Mouse (Mus musculus): ENCODE measurements around the gene Smad3. TPM values are rescaled to one million over a fixed set of nuclear protein-coding genes. Genes with fewer than 3 reads are reported as not detected.

Gene Smad3
- total RNA-seq, 1 experiment from 2014 or later = 43.1 TPM

DNA sequence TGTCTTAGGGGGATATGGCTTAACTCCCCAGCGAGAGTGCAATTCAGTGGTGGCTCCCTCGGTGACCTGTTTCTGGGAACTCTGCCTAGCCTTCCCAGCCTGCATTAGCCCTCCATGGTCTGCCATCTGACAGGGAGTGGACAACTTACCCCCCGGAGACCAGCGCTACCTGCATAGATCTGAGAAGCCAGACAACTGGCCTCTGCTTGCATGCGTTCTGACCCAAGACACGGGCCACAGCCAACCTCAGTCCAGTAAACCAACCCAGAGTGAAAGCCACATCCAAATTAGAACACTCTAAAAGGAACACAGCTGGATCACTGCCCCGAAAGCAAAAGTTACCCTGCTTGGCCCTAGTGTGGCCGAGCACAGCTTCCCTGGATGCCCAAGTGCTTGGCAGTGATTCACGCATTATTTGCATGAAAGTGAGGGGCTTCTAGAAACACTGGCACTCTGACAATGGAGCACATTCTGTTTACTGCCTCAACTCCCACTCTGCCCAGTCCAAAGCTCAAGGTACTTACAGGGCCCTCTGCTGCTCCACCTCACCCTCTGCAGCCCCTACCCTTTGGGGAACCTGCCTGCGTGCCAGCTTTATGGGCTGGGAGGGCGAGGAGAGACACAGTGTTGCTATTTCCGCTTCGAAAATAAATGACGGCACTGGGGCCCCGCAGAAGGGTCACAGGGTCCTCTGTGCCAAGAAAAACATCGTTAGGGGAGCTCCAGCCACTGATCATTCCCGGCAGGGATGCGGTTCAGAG, 91.0 kb downstream of the Smad3 start:
- ATAC-seq (replicated peaks in 1 of 2; ENCODE audit: insufficient read depth in 1 of 2, low FRiP score in 2 of 2, low TSS enrichment in 1 of 2, low read depth in 1 of 2, poor library complexity in 2 of 2, severe bottlenecking in 2 of 2) = no peak

- no peak for ATAC-seq (replicated peaks in 1 of 2; ENCODE audit: insufficient read depth in 1 of 2, low FRiP score in 2 of 2, low TSS enrichment in 1 of 2, low read depth in 1 of 2, poor library complexity in 2 of 2, severe bottlenecking in 2 of 2)
Measured at GRCm38 (mm10) chr9:63664792-63665646, 92.8 kb downstream of the Smad3 start.

- peak; percentile 59 to 70 for ATAC-seq (replicated peaks in 1 of 2; ENCODE audit: insufficient read depth in 1 of 2, low FRiP score in 2 of 2, low TSS enrichment in 1 of 2, low read depth in 1 of 2, poor library complexity in 2 of 2, severe bottlenecking in 2 of 2)
Measured at GRCm38 (mm10) chr9:63664300-63664745, 93.5 kb downstream of the Smad3 start.

- no peak for ATAC-seq (replicated peaks in 1 of 2; ENCODE audit: insufficient read depth in 1 of 2, low FRiP score in 2 of 2, low TSS enrichment in 1 of 2, low read depth in 1 of 2, poor library complexity in 2 of 2, severe bottlenecking in 2 of 2)
Measured at GRCm38 (mm10) chr9:63663222-63663621, 94.6 kb downstream of the Smad3 start.

DNA sequence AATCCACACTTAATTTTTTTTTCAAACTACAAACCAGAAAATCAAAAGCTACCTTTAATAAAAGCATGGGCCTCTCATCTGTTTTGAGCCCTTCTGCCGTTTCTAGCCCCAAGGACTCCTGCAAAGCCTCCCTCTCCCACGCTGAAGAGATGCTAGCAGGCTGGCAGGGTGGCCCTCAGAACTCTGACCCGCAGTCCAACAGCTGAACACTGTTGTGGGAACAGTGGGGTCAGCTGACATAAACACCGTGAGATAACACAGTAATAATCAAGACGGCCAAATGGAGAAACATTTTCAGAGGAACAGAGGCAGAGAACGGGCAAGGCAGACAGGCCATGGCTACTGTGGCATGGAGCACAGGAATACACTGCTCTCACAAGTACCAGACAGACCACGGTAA, 95.0 kb downstream of the Smad3 start:
- no peak for ATAC-seq (replicated peaks in 1 of 2; ENCODE audit: insufficient read depth in 1 of 2, low FRiP score in 2 of 2, low TSS enrichment in 1 of 2, low read depth in 1 of 2, poor library complexity in 2 of 2, severe bottlenecking in 2 of 2)

DNA sequence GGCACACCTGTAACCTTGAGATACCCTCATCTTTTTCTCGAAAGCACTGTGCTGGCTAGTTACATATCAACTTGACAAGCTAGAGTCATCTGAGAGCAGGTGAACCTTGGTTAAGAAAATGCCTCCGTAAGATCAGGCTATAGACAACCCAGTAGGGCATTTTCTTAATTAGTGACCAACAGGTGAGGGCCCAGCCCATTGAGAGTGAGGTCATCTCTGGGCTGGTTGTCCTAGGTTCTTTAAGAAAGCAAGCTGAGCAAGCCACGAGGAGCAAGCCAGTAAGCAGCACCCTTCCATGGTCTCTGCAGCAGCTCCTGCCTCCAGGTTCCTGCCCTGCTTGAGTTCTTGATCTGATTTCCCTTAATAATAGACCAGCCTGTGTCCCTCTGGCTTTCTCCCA, 97.1 kb downstream of the Smad3 start:
- ATAC-seq (replicated peaks in 1 of 2; ENCODE audit: insufficient read depth in 1 of 2, low FRiP score in 2 of 2, low TSS enrichment in 1 of 2, low read depth in 1 of 2, poor library complexity in 2 of 2, severe bottlenecking in 2 of 2) = no peak

DNA sequence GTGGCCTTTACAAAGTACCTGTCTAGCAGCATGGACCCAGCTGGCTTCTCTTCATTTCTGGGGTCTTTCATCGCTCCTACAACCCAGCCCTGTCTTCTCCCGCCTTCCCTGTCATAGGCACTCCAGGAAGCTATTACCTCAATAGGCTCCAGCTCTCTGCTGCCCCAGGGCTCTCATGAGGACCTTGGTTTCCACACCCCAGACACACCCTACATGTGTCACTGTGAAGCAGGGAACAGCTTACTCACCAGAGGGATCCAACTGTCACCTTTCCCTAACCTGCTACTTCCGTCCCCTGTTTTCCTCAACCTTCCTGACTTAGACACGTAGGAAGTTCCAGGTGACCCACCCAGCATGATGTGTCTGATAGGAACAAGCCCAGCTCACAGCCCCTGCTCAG, 97.7 kb downstream of the Smad3 start:
- no peak for ATAC-seq (replicated peaks in 1 of 2; ENCODE audit: insufficient read depth in 1 of 2, low FRiP score in 2 of 2, low TSS enrichment in 1 of 2, low read depth in 1 of 2, poor library complexity in 2 of 2, severe bottlenecking in 2 of 2)

DNA sequence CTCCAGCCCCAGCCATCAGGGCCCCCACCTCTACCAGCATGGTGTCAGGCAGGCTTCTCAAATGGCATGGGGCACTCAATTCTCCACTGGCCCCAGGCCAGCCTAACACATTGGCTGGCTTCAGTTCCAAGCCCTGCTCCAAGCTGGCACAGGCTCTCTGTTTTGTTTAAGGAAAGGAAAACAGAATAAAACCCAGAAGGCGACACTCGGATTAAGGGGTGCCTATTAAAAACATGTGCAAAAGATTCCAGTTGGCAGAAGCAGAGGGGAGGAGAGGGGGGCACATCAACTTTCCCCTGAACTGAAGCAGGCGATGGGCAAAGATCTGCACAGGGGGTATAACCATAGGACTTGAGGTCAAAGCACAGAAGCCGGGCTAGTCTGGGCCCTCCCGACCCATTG, 98.8 kb downstream of the Smad3 start:
- ATAC-seq (replicated peaks in 1 of 2; ENCODE audit: insufficient read depth in 1 of 2, low FRiP score in 2 of 2, low TSS enrichment in 1 of 2, low read depth in 1 of 2, poor library complexity in 2 of 2, severe bottlenecking in 2 of 2) = no peak

GRCm38 (mm10) chr9:63658436-63658835, 99.4 kb downstream of the Smad3 start:
- no peak for ATAC-seq (replicated peaks in 1 of 2; ENCODE audit: insufficient read depth in 1 of 2, low FRiP score in 2 of 2, low TSS enrichment in 1 of 2, low read depth in 1 of 2, poor library complexity in 2 of 2, severe bottlenecking in 2 of 2)

DNA sequence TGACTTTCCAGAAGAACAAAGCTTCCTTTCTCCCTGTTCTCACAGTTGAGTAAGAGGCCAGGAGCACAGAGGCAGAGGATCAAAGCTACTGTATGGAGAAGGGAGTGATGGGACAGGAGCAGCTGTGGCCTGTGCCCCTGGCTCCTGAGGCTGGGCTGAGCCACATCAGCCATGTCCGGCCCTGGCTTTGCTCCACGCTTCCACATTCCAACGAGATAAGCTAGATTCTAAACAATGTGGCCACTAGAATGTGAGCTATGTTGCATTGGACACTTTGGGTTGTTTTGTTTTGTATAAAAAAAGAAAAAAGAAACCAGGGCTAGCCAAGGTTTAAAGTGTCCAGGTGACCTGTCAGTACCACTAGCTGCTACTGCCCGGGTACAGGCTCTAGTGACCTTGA, 100.6 kb downstream of the Smad3 start:
- ATAC-seq (replicated peaks in 1 of 2; ENCODE audit: insufficient read depth in 1 of 2, low FRiP score in 2 of 2, low TSS enrichment in 1 of 2, low read depth in 1 of 2, poor library complexity in 2 of 2, severe bottlenecking in 2 of 2) = no peak

DNA sequence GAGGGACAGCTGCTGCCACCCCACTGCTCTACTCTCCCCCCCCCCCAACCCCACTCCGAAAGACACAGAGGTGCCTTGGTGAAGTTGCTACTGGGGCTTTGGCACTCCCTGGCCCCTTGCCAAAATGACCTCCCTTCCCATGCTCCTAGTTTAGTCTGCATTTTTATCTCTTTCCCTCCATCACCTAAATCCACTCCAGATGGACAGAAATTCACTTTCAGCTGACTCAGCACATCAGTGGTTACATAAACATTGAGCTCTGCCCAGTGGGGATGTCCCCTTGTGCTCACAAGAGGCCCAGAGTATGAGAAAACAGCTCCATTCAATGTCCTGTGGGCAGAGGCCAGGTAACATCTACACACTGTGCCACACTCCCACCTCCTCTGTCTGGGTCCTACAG, 102.7 kb downstream of the Smad3 start:
- ATAC-seq (replicated peaks in 1 of 2; ENCODE audit: insufficient read depth in 1 of 2, low FRiP score in 2 of 2, low TSS enrichment in 1 of 2, low read depth in 1 of 2, poor library complexity in 2 of 2, severe bottlenecking in 2 of 2) = no peak

- no peak for ATAC-seq (replicated peaks in 1 of 2; ENCODE audit: insufficient read depth in 1 of 2, low FRiP score in 2 of 2, low TSS enrichment in 1 of 2, low read depth in 1 of 2, poor library complexity in 2 of 2, severe bottlenecking in 2 of 2)
Measured at GRCm38 (mm10) chr9:63654575-63654974, 103.2 kb downstream of the Smad3 start.

- no peak for ATAC-seq (replicated peaks in 1 of 2; ENCODE audit: insufficient read depth in 1 of 2, low FRiP score in 2 of 2, low TSS enrichment in 1 of 2, low read depth in 1 of 2, poor library complexity in 2 of 2, severe bottlenecking in 2 of 2)
Measured at GRCm38 (mm10) chr9:63653666-63654065, 104.1 kb downstream of the Smad3 start.

GRCm38 (mm10) chr9:63651594-63651993, 106.2 kb downstream of the Smad3 start:
- no peak for ATAC-seq (replicated peaks in 1 of 2; ENCODE audit: insufficient read depth in 1 of 2, low FRiP score in 2 of 2, low TSS enrichment in 1 of 2, low read depth in 1 of 2, poor library complexity in 2 of 2, severe bottlenecking in 2 of 2)

DNA sequence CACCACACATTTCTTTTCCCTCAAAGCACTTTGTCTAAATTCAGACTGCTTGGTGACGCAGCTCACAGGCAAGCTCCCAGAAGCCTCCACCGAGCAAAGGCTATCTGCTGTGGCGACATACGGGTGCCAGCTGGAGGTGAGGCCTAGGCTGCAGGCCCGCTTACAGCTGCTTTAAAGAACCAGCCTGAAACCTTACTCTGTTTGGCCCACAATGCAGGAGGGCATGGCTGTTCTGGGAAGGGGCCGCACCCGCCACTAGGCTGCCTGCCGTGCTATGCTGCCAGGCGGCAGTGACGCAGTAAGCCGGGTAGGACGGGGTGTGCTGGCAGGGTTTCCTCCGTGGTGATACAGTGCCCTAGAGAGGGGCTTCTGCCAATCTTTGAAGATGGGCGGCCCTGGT, 106.9 kb downstream of the Smad3 start:
- ATAC-seq (replicated peaks in 1 of 2; ENCODE audit: insufficient read depth in 1 of 2, low FRiP score in 2 of 2, low TSS enrichment in 1 of 2, low read depth in 1 of 2, poor library complexity in 2 of 2, severe bottlenecking in 2 of 2) = no peak

DNA sequence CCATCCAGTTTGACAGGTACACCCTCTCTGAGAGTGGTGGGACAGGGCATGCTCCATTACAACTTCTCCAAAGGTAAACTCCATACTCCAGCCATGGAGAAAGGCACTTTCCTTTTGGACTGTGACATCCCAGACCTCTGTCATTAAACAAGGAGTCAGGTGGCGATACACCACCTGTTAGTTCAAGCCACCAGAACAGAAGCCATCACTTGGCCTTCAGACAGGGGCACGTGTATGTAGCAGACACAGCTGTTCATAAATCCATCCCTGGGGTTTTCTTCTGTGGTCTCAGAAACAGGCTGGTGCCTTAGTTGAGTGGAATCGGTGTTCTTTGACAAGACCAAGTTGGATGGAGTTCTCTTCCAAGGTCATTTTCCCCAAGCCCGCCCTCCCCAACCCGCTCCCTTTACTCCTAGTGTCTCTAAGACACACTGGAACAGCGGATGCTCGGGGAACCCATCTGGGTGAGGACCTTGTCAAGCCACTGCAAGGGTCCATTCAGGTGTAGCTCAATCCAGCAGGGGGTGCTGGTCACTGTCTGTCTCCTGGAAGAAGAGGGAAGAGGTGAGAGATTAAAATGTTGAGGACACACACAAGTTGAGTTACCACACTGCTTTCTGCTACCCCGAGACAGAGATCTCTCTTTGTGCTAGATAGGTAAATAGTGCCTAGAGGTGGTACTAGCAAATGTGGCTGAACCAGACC, 107.8 kb downstream of the Smad3 start:
- ATAC-seq (replicated peaks in 1 of 2; ENCODE audit: insufficient read depth in 1 of 2, low FRiP score in 2 of 2, low TSS enrichment in 1 of 2, low read depth in 1 of 2, poor library complexity in 2 of 2, severe bottlenecking in 2 of 2) = no peak

GRCm38 (mm10) chr9:63648520-63648918, 109.3 kb downstream of the Smad3 start:
- no peak for ATAC-seq (replicated peaks in 1 of 2; ENCODE audit: insufficient read depth in 1 of 2, low FRiP score in 2 of 2, low TSS enrichment in 1 of 2, low read depth in 1 of 2, poor library complexity in 2 of 2, severe bottlenecking in 2 of 2)

All from hematopoietic stem cell, adult 5-6 weeks (primary cell).